Mouse (Mus musculus): ENCODE measurements around the gene Rab38.
A peak's percentile ranks its signal among the peaks of the same experiment; 100 is the strongest.

The Rab38 gene

DNA sequence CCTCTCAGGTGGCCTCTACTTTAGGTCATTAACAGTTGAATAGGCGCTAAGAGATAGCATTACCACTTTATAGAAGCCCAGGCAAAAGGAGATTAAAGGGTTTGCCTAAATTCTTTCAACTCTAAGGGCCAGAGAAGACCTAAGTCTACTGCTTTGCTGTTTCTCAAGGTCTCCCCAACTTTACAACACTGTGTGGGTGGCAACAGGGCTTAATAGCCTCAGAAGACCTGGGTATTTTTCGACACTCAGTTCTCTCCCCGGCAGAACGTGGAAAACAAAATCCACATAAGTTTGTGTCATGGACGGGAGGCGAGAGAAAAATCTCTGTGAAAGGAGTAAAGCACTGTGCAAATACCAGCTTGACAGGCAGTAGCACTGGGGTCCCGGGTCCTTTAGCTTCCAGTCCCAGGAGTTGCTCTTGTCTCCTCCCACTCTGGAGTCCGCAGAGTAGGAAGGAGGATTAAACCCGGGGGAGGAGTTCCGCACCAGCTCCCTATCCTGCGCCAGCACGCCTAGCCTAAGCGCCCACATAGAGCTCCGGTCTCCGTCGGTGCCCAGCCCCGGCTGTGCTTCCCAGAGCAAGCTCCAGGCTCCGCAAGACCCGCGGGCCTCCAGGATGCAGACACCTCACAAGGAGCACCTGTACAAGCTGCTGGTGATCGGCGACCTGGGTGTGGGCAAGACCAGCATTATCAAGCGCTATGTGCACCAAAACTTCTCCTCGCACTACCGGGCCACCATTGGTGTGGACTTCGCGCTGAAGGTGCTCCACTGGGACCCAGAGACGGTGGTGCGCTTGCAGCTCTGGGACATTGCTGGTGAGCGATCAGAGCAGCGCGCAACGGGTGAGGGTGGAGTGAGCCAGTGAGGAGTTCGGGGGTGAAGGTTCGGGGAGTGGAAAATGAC is at the start of gene Rab38:
Rab38 (plus strand) TSS at position 488 of the 906 bp plus-strand sequence.
- peak; percentile 0 for DNase-seq (ENCODE audit: low read depth, low spot score)

DNA sequence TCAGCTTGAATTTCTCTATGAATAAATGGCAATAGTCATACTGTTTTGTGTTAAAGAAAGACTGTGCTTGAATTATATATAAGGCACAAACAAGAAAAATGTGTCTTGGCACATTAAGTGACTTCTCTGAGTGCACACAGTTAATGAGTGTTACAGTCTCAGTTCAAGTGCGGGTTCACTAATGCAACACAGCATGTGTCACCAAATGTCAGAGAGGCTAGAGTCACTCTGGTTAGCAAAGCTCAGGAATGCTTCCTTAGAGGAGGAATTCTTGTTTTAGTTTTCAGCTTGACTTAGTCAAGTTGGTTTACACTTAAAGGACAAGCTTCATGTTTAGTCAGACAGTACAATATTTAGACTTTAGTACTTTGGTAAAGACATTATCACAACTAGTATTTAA is 35.5 kb upstream of the Rab38 start:
- no peak for DNase-seq (ENCODE audit: low read depth, low spot score)

DNA sequence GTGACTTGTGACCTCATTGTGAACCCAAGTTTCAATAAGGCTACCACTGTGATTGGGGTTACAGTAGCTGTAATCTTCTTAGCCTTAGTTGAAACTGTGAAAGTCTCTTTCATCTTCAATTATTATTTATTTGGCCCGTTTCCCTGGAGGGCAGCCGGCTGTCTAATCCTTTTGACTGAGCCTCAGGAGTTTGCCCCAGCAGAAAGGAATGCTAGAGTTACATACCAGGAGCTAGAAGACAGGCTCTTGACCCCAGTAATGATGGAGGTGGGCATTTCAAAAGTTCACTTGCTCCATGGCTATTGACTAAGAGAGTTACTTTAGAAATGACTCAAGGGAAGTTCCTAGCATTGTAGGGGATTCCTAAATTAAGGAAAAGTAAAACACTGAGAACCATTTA is 34.3 kb upstream of the Rab38 start:
- DNase-seq (ENCODE audit: low read depth, low spot score) = no peak

DNA sequence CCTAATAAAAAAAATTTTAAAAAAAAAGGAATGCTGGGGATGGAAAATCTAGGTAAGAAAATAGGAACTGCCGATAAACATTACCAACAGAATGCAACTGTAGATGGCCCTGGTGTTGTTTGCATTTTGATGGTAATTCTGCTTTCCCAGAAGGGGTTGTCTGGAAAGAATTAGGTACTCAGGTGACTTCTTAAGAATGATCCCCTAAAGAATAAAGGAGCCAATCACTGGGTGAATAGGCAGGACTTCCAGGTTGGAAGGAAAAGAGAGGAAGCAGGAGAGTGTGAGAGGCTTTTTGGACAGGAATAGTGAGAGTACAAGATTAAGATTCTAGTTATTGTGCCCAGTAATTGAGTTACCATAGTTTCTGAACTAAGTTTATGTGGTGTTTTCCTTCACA is 24.8 kb upstream of the Rab38 start:
- no peak for DNase-seq (ENCODE audit: low read depth, low spot score)

DNA sequence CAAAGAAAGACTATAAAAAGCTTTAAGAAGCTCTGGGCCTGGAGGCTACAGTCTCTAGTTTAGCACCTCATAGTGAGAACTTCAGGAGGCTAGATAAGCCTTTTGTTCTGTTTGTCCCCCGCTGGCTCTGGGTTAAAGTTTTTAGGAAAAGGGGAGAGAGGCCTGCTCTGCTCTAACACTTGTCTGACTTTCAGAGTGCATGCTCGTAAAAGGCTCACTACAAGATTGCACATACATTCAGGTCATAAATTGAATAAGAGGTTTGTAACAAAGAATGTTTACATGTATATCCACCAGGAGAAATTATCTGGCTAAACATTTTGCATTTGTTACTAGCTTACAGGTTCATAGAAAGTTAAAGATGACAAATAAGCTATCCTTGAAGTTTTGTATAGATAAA is 23.6 kb upstream of the Rab38 start:
- no peak for DNase-seq (ENCODE audit: low read depth, low spot score)

DNA sequence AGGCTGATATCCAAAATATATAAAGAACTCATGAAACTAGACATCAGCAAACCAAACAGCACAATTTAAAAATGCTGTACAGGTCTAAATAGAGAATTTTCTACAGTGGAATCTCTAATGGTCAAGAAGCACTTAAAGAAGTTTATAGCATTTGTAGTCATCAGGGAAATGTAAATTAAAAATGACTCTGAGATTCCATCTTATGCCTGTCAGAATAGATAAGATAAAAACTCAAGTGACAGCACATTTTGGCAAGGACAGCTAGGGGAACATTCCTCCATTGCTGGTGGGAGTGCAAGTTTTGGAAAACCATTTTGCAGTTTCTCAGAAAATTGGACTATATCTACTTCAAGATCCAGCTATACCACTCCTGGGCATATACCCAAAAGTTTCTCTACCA is 8.3 kb upstream of the Rab38 start:
- DNase-seq (ENCODE audit: low read depth, low spot score) = no peak

DNA sequence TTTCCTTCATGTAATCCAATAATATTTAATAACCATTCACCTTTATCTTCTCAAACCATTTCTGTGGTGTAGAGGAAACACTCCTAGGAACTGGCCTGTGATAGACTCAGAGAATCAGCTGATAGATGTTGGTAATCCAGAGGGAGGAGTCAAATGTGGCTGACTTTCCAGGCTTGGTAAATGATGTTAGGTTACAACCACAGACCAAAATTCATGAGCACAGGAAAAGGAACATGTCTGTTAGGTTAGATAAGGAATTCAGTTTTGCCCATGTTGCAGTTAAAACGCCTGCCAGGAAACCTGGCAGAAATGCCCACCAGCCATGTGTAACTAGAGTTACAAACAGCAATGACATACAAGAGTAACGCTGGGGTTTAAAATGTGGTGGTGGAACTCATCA is 6.2 kb upstream of the Rab38 start:
- no peak for DNase-seq (ENCODE audit: low read depth, low spot score)

DNA sequence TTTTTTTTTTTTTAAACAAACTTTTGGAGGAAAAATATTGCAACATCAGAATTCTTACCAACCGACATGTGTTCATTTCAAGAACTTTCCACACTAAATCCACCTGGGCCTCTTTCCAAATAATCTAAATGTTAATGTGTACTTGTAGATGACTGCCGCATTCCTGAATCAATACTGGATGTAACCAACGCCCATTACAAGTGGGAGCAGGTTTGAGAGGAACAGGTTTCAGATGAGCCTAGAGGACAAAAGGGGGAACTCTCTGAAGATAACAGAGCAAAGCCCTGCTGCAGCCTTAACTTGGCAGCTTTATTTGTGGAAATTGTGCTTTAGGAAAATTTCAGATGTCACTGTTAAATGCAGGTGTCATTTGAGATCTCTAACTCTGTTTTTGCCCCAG is 4.3 kb upstream of the Rab38 start:
- DNase-seq (ENCODE audit: low read depth, low spot score) = no peak

DNA sequence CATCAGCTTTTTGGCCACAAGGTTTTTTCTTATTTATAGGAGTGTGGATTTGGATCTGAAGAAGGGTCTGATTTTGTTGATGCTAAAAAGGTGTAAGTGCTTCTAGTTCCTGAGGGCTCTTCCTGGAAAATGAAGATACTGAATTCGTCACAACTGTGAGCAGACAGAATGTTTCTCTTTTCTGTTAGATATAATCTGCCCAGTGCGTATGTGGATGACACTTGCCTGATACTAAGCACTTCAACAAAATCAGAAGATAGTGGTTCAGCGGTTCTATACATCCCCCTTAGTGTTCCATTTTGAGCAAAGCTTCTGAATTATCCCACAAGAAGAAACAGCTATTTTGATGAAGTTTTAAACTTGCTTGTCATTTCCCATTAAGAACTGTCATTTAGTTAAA is 2.6 kb upstream of the Rab38 start:
- no peak for DNase-seq (ENCODE audit: low read depth, low spot score)

DNA sequence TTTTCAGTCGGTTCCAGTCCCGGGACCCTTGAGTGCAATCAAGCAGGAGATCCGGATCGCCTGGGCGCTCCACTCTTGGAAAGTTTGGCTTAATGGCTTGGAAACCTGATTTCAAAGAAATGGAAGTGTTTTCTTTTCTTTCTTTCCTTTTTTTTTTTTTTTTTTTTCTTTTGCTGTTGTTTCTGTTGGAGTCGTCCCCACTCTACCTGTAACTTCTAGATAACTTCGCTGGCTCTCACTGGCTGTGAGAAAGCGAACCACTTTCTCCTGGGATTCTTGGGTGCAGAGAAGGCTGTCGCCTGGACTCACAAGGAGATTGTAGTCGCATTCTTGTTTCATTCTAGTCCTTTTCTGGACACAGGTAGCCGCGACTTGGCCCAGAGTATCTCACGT is 615 bp downstream of the Rab38 start:
- no peak for DNase-seq (ENCODE audit: low read depth, low spot score)

DNA sequence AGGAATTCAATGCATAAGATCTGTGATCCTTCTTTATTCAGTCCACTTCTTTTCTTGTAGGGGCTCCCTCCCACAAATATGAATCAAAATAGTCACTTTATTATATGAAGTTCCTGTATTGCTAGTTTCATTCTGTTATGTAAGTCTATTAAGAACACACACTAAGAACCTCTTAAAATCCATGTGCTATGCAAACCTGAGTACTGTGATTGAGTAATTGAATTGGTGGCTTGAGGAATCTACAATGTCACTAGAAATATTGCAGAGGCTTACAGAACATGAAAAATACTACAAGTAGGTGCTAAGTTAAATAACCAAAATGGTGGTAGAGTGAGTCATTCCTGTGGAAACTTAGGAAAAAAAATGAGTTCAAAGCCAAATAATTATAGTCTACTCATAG is 10.2 kb downstream of the Rab38 start:
- no peak for DNase-seq (ENCODE audit: low read depth, low spot score)

DNA sequence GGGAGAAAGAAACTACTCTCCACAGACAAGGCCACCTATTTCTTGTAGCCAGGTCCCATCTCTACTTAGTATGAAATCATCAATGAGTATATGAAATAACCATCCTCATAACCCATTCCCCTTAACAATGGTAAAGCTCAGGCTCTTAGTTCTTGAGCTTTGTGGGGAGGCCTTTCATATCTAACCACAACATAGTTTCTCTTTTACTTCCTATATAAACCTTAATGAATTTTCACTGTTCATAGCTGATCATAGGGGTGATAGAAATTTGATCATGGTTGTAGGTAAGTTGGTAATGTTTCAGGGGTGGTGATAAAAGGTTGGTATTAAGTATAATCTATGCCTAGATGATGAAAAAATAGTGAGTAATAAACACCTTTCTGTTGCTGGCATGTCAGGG is 12.6 kb downstream of the Rab38 start:
- no peak for DNase-seq (ENCODE audit: low read depth, low spot score)

DNA sequence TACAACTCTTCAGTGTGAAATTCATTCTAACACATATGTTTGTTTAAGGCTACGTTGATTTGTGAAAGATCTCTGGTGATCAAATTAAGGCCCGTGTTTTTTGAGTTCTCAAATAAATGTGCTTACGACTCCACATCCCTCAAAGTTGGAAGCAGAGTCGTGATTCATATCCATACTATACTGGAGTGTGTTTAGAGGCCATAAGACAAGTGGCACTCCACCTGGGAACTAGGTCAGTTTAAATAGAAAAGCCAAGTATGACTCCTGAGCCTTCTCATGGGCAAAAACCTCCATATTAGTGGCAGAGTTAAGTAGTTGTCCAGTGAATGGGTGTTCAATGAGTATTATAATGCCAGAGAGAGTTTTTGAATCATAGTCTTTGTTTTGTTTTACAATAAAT is 13.4 kb downstream of the Rab38 start:
- DNase-seq (ENCODE audit: low read depth, low spot score) = no peak

DNA sequence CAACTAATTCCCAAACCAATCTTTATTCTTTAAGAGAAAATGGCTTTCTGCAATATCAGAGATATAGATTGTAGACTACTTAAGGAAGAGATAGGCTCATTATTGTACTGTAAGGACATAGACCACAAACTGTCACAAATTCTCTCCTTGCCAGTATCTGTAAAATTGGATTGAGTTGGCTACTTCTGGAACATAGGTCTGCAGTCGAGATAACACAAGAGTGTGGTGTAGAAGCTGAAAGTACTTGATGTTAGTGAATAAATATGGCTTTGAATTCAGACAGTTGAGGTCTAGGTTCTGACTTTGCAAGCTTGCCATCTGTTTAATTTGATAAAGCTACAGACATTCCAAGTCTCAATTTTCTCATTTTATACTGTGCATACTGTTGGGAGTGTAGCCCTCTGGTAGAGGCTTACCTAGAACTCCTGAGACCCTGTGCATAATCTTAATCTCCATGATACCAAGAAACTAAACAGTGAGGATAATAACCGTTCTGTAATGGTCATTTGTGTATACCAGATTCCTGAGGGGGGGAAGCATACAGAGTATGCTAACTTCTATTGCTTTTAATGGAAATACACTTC is 15.3 kb downstream of the Rab38 start:
- DNase-seq (ENCODE audit: low read depth, low spot score) = no peak

DNA sequence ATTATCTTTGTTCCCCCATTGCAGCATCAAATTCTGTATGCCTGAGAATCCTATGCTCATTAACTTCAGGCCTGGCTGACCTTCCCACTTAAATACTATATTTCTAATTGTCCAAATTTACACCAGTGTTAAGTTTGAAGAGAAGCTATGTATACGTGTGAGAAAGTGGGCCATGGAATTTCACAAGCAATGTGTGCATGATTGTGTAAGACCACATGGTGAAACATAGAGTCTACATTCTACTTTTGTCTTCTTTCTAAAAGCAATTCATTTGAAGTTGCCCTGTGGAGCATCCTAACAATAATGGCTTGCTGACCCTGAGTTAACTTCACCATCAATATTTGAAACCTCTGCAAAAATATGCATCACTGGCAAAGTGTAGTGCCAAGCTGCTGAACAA is 23.2 kb downstream of the Rab38 start:
- DNase-seq (ENCODE audit: low read depth, low spot score) = no peak

DNA sequence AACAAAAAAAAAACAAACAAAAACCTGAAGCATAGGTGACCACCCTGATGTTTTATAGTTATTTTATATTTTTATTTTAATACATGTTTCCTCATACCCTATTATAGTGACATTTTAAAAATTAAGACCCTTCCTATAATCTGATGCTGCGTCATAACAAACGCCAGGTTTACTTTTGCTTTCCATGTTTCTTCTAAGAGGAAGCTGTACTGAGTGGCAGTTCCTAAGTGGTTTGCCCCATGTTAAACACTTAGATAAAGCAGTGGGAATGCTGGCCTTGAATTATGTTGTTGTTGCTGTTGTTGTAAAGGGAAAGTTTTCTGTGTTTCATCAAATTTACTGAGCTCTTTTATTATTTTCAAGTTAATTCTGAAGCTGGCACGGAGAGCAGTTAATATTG is 27.8 kb downstream of the Rab38 start:
- DNase-seq (ENCODE audit: low read depth, low spot score) = no peak

DNA sequence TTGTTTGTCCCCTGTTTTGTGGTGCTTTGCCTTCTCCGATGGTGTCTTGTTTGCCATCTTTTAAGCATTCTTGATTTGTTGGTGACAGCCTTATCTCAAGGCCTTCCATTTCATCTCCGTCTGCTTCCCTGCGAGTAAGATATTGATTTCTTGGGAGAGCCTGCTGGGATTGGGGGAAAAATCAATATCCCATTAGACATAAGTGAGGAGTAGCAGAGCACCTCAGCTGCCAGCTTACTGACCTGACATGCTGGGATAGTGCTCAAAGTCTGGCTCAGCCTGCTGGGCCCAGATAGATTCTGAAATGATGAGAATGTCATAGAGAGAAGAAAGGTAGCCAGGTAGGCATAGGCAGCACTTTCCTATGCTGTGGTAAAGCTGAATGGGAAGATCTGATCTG is 37.7 kb downstream of the Rab38 start:
- no peak for DNase-seq (ENCODE audit: low read depth, low spot score)

DNA sequence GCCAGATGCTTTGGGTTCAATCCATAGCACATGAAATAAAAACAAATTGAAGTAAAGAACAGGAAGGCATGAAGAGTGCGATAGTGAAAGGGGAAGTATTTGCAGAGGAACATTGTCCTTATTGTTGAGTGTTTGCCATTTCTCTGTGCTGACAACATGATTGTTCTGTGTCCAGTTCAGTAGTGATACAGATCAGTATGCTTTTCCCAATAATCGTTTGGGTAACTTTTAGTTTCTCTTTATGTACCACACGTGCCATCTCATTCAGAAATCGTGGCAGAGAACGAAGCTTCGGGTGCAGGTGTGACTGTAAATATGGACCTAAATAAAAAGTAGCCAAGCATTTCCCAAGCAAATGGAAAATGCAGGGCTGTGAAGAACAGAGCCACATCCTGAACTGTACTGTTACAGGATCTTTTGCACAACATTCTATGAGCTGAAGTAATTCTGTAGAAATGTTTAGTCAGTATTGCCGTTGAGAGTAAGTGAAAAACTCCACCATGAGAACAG is 52.1 kb downstream of the Rab38 start:
- no peak for DNase-seq (ENCODE audit: low read depth, low spot score)

DNA sequence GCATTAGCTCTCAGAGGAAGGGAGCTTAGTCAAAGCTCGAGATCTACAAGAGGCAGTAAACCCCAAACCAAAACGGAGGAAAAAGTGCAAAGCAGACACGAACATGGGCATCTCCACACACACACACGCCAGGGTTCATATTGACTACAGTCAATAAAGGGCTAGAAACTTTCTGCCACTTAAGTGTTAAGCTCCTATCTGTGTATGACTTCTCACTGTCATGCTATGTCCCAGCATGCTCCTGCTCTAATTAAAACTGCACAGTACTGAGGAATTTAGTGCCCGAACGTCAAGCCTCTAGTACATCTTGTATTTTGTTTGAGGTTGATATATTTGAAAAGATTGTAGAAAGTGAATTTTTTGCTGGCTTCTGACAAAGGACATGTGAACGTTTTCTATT is 52.6 kb downstream of the Rab38 start:
- no peak for DNase-seq (ENCODE audit: low read depth, low spot score)

DNA sequence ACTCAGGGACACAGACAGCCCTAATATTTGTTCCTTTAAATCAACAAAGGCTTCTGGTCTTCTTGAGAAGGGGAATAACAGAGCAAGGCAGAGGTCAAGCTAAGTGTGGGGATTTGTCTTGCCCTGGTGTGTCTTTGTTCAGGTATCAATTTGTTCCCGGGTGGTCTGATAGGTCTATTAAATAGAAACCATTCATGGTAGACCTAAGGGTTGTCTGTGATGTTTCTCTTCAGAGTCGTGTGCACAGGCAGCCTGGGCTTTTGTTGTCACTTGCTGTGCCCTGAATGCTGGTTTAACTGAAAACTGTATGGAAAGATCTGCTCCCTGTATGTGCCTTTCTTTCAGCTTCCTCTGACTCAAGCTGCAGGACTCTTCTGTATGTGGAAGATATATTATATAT is 60.9 kb downstream of the Rab38 start:
- DNase-seq (ENCODE audit: low read depth, low spot score) = no peak

DNA sequence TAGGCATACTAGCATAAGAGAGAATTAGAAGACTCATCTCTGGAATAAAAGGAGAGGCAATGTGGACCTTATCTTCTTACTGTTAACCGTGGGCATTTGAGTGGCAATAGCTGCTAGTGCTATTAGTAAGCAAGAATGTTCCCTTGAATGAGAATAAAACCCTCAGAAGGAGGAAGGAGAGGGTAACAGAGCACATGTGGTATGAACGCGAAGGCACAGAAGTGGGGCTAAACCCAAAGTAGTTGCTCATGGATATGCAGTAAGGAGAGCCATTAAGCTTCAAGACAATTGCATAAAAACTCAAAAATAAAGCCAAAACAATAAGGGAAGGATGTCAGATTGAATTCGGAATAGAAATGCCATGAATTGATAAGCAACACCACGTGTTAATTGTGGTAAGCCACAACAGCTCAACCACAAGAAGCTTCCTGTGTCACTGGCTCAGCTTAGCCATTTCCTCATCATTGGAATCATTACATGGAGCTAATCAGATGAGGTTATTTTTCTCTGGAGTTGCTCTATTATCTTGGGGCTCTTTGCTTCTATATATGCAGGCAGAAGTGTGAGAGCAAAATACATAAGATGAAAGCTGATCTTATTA is 72.2 kb downstream of the Rab38 start:
- DNase-seq (ENCODE audit: low read depth, low spot score) = no peak

DNA sequence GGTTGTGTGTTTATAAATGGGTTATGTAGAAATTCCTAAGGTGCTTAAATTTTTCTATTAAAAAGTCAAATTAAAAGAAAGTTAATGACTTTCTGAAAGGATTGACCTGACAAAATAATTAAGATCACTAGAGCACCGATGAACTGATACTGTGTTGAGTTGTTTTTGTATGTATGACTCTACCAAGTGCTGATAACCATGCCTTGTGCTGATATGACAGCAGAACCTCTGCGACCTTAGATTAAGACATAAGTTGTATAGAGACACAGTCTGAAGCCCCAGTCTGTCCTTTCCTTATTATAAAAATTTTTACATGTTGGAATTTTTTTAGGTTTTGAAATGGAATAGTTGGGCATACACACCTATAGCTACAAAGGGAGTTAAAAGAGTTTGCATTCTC is 79.7 kb downstream of the Rab38 start:
- DNase-seq (ENCODE audit: low read depth, low spot score) = no peak

DNA sequence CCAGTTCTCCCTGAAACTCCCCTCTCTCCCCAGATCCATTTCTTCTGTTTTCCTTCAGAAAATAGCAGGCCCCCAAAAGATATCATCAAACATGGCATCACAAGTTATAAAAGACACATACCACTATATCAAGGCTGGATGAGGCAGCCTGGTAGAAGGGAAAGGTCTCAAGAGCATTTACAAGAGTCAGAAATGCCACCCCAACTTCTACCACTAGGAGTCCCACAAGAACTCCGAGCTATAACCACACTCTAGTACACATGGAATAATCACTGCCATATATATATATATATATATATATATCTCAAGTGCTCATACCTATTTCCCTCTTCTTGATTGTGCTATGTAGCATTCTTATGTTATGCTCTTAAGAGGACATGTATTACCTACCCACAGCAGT is 92.4 kb downstream of the Rab38 start:
- no peak for DNase-seq (ENCODE audit: low read depth, low spot score)
